Mouse (Mus musculus) hindbrain, embryonic 11.5 days (tissue): ENCODE data around the gene Zfp936. TPM values are rescaled to one million over a fixed set of nuclear protein-coding genes. Genes with fewer than 3 reads are reported as not detected.

Experiments used
- polyA plus RNA-seq: library from polyadenylated mRNA; unstranded; fragments of >200 nt; fragmentation: Nextera tagmentation; extraction: Ambion mirVana; gene quantifications from 2 replicates; pipeline ENCODE4 v1.2.1, GENCODE M21; 2014

The Zfp936 gene
- polyA plus RNA-seq, 1 experiment from 2014 or later: not detected

Other genes starting within 250 kb of the Zfp936 start
- gene Gm2381, start 247.0 kb upstream of the Zfp936 start, polyA plus RNA-seq: not detected in 2 replicates
- gene Vmn2r63, start 180.4 kb upstream of the Zfp936 start, polyA plus RNA-seq: not detected in 2 replicates
- gene Gm9268, start 95.5 kb upstream of the Zfp936 start, polyA plus RNA-seq: not detected in 2 replicates
- gene Zfp715, start 199.1 kb downstream of the Zfp936 start, polyA plus RNA-seq: 13.4 and 19.2 TPM in 2 replicates
- 0.36 TPM in 1 of 2 replicates, not detected in the other for gene Siglecf, start 237.1 kb downstream of the Zfp936 start, polyA plus RNA-seq